Mouse (Mus musculus): ENCODE measurements at regions not wholly inside any gene's neighbourhood (a gene's known extent, or its start where the extent isn't known, plus 50 kb on each side); places are given as distances from the start of the nearest gene placed in this dataset.

DNA sequence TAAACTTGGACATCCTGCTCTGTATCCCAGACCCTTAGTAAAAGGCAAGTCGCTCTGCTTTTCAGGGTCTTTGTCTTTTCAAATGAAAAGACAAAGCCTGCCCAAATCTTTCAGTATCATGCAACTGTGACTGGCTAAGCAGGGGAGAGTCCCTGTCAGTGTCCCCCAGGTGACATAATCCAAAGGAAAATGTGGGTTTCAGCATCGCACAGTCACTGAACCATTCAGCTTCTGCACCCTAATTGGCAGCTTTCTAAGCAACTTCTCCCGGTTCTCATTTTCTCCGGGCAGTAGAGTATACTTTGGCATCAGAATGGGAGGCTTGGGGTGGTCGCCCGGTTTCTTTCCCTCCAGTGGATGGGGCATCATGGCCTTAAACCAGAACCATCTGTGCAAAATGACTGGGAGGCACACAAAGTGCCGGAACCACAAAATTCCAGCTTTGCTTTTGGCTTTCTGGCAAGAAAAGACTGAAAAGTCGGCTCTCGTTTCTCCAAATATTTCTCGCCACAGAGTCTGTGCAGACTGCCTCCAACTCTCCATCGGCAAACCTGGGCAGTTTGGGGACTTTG lies 228.3 kb downstream of the Lpin1 start:
- Histone ChIP-seq H3K9ac (ENCODE audit: low read length) (no peak overlapping the region), H3K9me3 (replicated peaks; ENCODE audit: control insufficient read depth, low read length) (peaks cover 5% of the 10 kb centered on the region; the same call in 1 of the 2 replicates), H3K4me3 (ENCODE audit: low read length) (no peak overlapping the region), H3K27ac (ENCODE audit: low read length) (no peak overlapping the region), H3K36me3 (ENCODE audit: control insufficient read depth, insufficient read depth) (no peaks in the 10 kb centered on the region), H3K27me3 (ENCODE audit: control insufficient read depth, insufficient read depth, low read length) (no peaks in the 10 kb centered on the region), H3K4me2 (ENCODE audit: low read depth, low read length) (no peak overlapping the region), H3K4me1 (ENCODE audit: control insufficient read depth, insufficient read depth, low read length) (no peaks in the 10 kb centered on the region)
- WGBS: 84% methylated on average over 11 of the region's 11 CpGs
- ATAC-seq (replicated peaks; ENCODE audit: extremely low read depth, insufficient read depth, low FRiP score): no peak

DNA sequence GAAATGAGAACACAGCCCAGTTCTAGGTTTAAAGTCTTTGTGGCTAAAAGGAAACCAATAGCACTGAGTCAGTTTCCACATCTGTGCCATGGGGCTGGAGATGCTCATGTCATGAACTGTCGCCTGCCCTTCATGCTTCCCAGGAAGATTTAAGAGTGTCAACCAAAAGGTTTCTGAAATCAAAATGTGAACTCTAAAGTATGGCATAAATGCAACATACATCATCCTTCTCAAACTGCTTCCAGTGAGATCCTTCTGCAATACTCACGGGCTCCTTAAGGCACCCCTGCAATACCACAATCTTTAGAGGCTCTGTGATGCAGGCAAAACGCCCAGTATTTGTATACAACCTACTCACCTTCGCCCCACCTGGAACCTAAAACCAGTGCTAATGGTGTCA lies 229.7 kb downstream of the Lpin1 start:
- Histone ChIP-seq H3K9me3 (replicated peaks; ENCODE audit: control insufficient read depth, low read length) (no peaks in the 10 kb centered on the region), H3K4me2 (ENCODE audit: low read depth, low read length) (no peak overlapping the region), H3K4me1 (ENCODE audit: control insufficient read depth, insufficient read depth, low read length) (no peaks in the 10 kb centered on the region), H3K36me3 (ENCODE audit: control insufficient read depth, insufficient read depth) (no peaks in the 10 kb centered on the region), H3K27ac (ENCODE audit: low read length) (no peak overlapping the region), H3K27me3 (ENCODE audit: control insufficient read depth, insufficient read depth, low read length) (no peaks in the 10 kb centered on the region), H3K4me3 (ENCODE audit: low read length) (no peak overlapping the region), H3K9ac (ENCODE audit: low read length) (no peak overlapping the region)
- no peak for ATAC-seq (replicated peaks; ENCODE audit: extremely low read depth, insufficient read depth, low FRiP score)
- WGBS: 85% methylated on average over 4 of the region's 4 CpGs

DNA sequence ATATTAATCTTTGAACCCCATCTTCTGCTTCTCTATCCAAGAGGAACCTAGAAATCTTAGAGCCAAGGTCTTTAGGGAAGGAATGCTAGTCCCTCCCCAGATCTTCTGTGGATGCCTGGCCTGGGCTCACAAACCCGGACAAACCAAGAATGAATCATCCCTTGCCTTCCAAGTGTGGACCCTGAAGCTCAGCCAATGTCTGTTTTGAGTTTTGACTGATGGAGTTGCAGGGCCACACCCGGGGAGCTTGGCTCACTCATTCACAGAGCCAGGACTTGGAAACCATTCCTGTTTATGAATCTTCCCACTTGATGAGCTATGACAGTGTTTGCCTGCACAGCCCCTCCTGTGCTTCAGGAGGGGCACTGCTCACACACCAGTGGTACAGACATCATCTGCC lies 230.4 kb downstream of the Lpin1 start:
- no peak overlapping the region for H3K9ac ChIP-seq (ENCODE audit: low read length)
- no peaks in the 10 kb centered on the region for H3K4me1 ChIP-seq (ENCODE audit: control insufficient read depth, insufficient read depth, low read length)
- H3K4me2 ChIP-seq (ENCODE audit: low read depth, low read length): no peak overlapping the region
- WGBS: 58% methylated on average over 2 of the region's 2 CpGs
- no peak for ATAC-seq (replicated peaks; ENCODE audit: extremely low read depth, insufficient read depth, low FRiP score)
- no peaks in the 10 kb centered on the region for H3K9me3 ChIP-seq (replicated peaks; ENCODE audit: control insufficient read depth, low read length)
- H3K4me3 ChIP-seq (ENCODE audit: low read length): no peak overlapping the region
- H3K36me3 ChIP-seq (ENCODE audit: control insufficient read depth, insufficient read depth): no peaks in the 10 kb centered on the region
- no peak overlapping the region for H3K27ac ChIP-seq (ENCODE audit: low read length)
- H3K27me3 ChIP-seq (ENCODE audit: control insufficient read depth, insufficient read depth, low read length): no peaks in the 10 kb centered on the region

DNA sequence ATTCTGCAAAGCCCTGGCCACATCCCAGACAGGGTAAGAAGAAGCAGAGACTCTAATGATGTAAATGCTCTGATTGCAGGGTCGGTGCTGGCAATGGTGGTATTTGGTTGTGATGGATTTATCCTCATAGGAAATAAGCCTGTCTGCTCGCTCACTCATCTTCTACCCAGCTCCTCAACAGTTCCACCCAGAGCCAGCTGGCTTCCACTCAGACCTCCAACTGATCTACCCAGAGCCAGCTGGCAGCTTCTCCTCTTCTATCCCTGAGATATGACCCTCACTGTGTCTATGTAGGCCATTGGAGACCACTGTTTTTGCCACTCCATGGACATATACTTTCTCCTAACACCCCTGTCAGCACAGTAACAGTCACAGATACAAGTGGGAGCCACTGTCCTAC lies 231.4 kb downstream of the Lpin1 start:
- no peak overlapping the region for H3K4me3 ChIP-seq (ENCODE audit: low read length)
- WGBS: 74% methylated on average over 2 of the region's 2 CpGs
- H3K36me3 ChIP-seq (ENCODE audit: control insufficient read depth, insufficient read depth): no peaks in the 10 kb centered on the region
- H3K4me1 ChIP-seq (ENCODE audit: control insufficient read depth, insufficient read depth, low read length): no peaks in the 10 kb centered on the region
- H3K4me2 ChIP-seq (ENCODE audit: low read depth, low read length): no peak overlapping the region
- no peak for ATAC-seq (replicated peaks; ENCODE audit: extremely low read depth, insufficient read depth, low FRiP score)
- H3K9me3 ChIP-seq (replicated peaks; ENCODE audit: control insufficient read depth, low read length): no peaks in the 10 kb centered on the region
- no peak overlapping the region for H3K27ac ChIP-seq (ENCODE audit: low read length)
- H3K27me3 ChIP-seq (ENCODE audit: control insufficient read depth, insufficient read depth, low read length): no peaks in the 10 kb centered on the region
- H3K9ac ChIP-seq (ENCODE audit: low read length): no peak overlapping the region

DNA sequence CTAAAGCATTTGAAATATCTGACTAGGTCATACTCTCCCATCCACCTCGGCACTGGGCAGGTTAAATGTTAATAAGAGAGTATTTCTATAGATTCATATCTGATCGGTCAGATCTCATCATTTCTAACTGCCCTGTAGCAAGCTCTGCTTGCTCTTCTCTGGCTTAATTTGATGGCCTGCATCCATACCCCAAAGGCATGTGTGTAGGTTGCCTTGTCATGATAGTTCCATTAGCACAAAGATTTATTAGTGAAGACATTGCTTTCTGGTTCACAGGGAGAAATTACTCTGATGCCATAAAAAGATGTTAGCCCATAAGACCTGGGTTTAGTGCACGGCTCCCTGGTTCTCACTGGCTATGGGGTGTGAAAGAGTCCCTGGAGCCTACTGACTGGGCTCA lies 232.3 kb downstream of the Lpin1 start:
- no peak for ATAC-seq (replicated peaks; ENCODE audit: extremely low read depth, insufficient read depth, low FRiP score)
- Histone ChIP-seq H3K4me2 (ENCODE audit: low read depth, low read length) (no peak overlapping the region), H3K27ac (ENCODE audit: low read length) (no peak overlapping the region), H3K4me3 (ENCODE audit: low read length) (no peak overlapping the region), H3K9me3 (replicated peaks; ENCODE audit: control insufficient read depth, low read length) (no peaks in the 10 kb centered on the region), H3K9ac (ENCODE audit: low read length) (no peak overlapping the region), H3K4me1 (ENCODE audit: control insufficient read depth, insufficient read depth, low read length) (no peaks in the 10 kb centered on the region), H3K36me3 (ENCODE audit: control insufficient read depth, insufficient read depth) (no peaks in the 10 kb centered on the region), H3K27me3 (ENCODE audit: control insufficient read depth, insufficient read depth, low read length) (no peaks in the 10 kb centered on the region)
- WGBS: 83% methylated on average over 3 of the region's 3 CpGs

DNA sequence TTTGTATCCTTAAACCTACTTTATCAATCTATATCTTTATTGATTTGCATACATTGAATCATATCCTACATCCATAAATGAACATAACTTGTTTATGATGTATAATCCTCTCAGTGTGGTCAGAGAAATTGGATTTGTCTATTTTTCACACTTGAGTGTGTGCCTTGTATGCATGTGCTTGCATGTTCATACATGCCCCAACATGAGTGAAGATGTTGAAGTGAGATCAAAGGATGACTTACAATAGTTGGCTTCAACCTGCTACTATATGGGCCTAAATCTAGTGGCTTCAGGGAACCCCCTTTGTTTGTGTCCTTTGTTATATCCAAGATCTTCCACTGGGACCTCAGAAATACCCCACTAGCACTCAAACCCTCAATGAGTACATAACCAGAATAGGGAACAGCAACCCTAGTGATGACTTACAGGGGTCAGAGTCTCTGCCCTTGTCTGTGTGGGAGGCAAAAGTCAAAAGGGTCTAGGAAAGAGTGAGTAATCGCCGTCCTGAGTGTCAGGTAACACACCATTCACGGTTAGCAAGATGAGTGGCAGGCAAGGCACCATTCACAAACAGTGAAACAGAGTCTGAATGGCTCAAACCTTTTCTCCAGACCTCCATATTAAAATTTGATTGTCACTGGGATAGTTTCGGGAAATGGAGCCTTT lies 236.3 kb downstream of the Lpin1 start:
- Histone ChIP-seq H3K4me2 (ENCODE audit: low read depth, low read length) (no peak overlapping the region), H3K36me3 (ENCODE audit: control insufficient read depth, insufficient read depth) (no peaks in the 10 kb centered on the region), H3K9me3 (replicated peaks; ENCODE audit: control insufficient read depth, low read length) (no peaks in the 10 kb centered on the region), H3K27me3 (ENCODE audit: control insufficient read depth, insufficient read depth, low read length) (no peaks in the 10 kb centered on the region), H3K4me3 (ENCODE audit: low read length) (no peak overlapping the region), H3K4me1 (ENCODE audit: control insufficient read depth, insufficient read depth, low read length) (no peaks in the 10 kb centered on the region), H3K27ac (ENCODE audit: low read length) (no peak overlapping the region), H3K9ac (ENCODE audit: low read length) (no peak overlapping the region)
- WGBS: 61% methylated on average over 4 of the region's 4 CpGs
- ATAC-seq (replicated peaks; ENCODE audit: extremely low read depth, insufficient read depth, low FRiP score): no peak

DNA sequence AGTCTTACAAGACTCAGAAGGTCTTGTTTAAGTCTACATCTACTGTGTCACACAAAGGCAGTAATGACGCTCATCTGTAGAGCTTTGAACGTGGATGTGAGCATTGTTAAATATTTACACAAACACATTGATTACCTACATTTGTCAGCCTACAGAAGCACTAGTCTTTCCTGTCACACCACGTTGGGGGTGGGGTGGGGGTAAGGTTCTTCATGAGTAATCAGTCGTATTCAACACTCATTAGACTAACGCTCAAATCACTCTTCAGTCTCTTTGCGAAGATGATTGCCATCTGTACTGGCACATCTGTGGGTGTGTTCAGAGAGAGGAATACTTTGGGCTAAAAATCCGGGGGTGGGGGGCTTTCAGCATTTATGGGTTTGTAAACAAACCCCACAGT lies 240.7 kb downstream of the Lpin1 start:
- Histone ChIP-seq H3K9ac (ENCODE audit: low read length) (no peak overlapping the region), H3K27me3 (ENCODE audit: control insufficient read depth, insufficient read depth, low read length) (no peaks in the 10 kb centered on the region), H3K4me3 (ENCODE audit: low read length) (no peak overlapping the region), H3K9me3 (replicated peaks; ENCODE audit: control insufficient read depth, low read length) (no peaks in the 10 kb centered on the region), H3K27ac (ENCODE audit: low read length) (no peak overlapping the region), H3K4me1 (ENCODE audit: control insufficient read depth, insufficient read depth, low read length) (no peaks in the 10 kb centered on the region), H3K36me3 (ENCODE audit: control insufficient read depth, insufficient read depth) (no peaks in the 10 kb centered on the region), H3K4me2 (ENCODE audit: low read depth, low read length) (no peak overlapping the region)
- WGBS: 72% methylated on average over 7 of the region's 7 CpGs
- ATAC-seq (replicated peaks; ENCODE audit: extremely low read depth, insufficient read depth, low FRiP score): no peak

DNA sequence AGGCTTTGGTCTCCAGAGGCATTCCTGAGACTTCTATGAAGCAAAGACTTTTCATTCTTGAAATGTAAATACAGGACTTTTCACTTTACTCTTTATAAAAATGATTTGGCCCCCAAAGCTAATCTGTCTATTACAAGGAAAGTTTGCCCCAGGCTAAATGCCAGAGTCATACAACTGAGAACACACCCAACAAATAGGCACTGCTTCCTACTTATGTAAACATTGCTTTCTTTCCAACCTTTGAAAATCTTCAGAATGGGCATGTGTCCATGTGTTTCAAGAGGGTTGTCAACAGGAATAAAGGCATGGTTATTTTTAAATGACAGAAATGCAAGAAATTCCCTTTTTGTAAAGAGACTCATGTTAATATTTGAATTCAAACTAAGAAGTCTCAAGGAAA lies 248.4 kb downstream of the Lpin1 start:
- H3K9ac ChIP-seq (ENCODE audit: low read length): no peak overlapping the region
- H3K4me2 ChIP-seq (ENCODE audit: low read depth, low read length): no peak overlapping the region
- H3K9me3 ChIP-seq (replicated peaks; ENCODE audit: control insufficient read depth, low read length): peaks cover 8% of the 10 kb centered on the region
- ATAC-seq (replicated peaks; ENCODE audit: extremely low read depth, insufficient read depth, low FRiP score): no peak
- no peaks in the 10 kb centered on the region for H3K4me1 ChIP-seq (ENCODE audit: control insufficient read depth, insufficient read depth, low read length)
- no peaks in the 10 kb centered on the region for H3K36me3 ChIP-seq (ENCODE audit: control insufficient read depth, insufficient read depth)
- H3K27me3 ChIP-seq (ENCODE audit: control insufficient read depth, insufficient read depth, low read length): no peaks in the 10 kb centered on the region
- H3K27ac ChIP-seq (ENCODE audit: low read length): no peak overlapping the region
- H3K4me3 ChIP-seq (ENCODE audit: low read length): no peak overlapping the region

DNA sequence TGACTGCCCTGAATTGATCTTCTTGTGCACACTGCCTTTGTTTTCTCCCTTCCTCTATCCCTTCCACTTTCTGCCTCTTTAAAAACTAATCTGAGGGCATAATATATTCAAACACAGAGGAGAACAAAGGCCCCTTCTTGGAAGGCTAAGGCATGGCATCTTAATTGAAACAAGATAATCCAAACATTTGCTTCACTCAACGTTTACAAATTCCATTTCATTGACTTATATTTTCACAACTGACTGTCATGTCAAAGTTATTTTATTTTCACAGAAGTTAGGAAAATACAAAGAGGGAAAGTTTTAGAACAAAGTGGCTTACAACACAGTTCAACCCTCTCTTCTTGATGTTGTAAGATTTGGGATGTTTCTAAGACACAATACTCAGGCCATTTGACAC lies 251.9 kb downstream of the Lpin1 start:
- Histone ChIP-seq H3K9ac (ENCODE audit: low read length) (no peak overlapping the region), H3K9me3 (replicated peaks; ENCODE audit: control insufficient read depth, low read length) (peaks cover 8% of the 10 kb centered on the region), H3K4me1 (ENCODE audit: control insufficient read depth, insufficient read depth, low read length) (no peaks in the 10 kb centered on the region), H3K36me3 (ENCODE audit: control insufficient read depth, insufficient read depth) (no peaks in the 10 kb centered on the region), H3K27me3 (ENCODE audit: control insufficient read depth, insufficient read depth, low read length) (no peaks in the 10 kb centered on the region), H3K4me2 (ENCODE audit: low read depth, low read length) (no peak overlapping the region), H3K27ac (ENCODE audit: low read length) (no peak overlapping the region), H3K4me3 (ENCODE audit: low read length) (no peak overlapping the region)
- WGBS: 26% methylated on average over 1 of the region's 1 CpGs
- no peak for ATAC-seq (replicated peaks; ENCODE audit: extremely low read depth, insufficient read depth, low FRiP score)
